Mouse (Mus musculus): ENCODE measurements around the gene Nudt19. TPM values are rescaled to one million over a fixed set of nuclear protein-coding genes. Genes with fewer than 3 reads are reported as not detected.
"Not testable (repeated sequence)": the region's sequence is repeated elsewhere in the genome, so short reads cannot be mapped to it uniquely, and the experiment has no call there.

The Nudt19 gene
- polyA plus RNA-seq, 1 experiment from 2014 or later = 43.9 TPM

GRCm38 (mm10) chr7:35559838-35560237, 3.7 kb upstream of the Nudt19 start:
- ATAC-seq (ENCODE audit: low FRiP score) = no peak
- Histone ChIP-seq H3K4me1 (peaks cover 6% of the 10 kb centered on the region; the same call in 1 of the 2 replicates), H3K27me3 (no peaks in the 10 kb centered on the region), H3K4me2 (replicated peaks) (no peak overlapping the region), H3K9ac (no peak overlapping the region), H3K4me3 (no peak overlapping the region), H3K27ac (no peak overlapping the region), H3K9me3 (replicated peaks) (no peaks in the 10 kb centered on the region), H3K36me3 (no peaks in the 10 kb centered on the region)
- 91% methylated on average over 3 of the region's 3 CpGs for WGBS

GRCm38 (mm10) chr7:35558681-35559080, 2.6 kb upstream of the Nudt19 start:
- no peak overlapping the region for H3K27ac ChIP-seq
- H3K36me3 ChIP-seq = no peaks in the 10 kb centered on the region
- H3K4me1 ChIP-seq = peaks cover 12% of the 10 kb centered on the region
- no peak overlapping the region for H3K4me2 ChIP-seq (replicated peaks)
- no peak overlapping the region for H3K4me3 ChIP-seq
- 57% methylated on average over 2 of the region's 2 CpGs for WGBS
- H3K27me3 ChIP-seq = no peaks in the 10 kb centered on the region
- no peak overlapping the region for H3K9ac ChIP-seq
- ATAC-seq (ENCODE audit: low FRiP score) = no peak
- H3K9me3 ChIP-seq (replicated peaks) = no peaks in the 10 kb centered on the region

- whole genome bisulfite sequencing = 80% methylated on average over 3 of the region's 3 CpGs
- no peak overlapping the region for H3K9ac ChIP-seq
- ATAC-seq (ENCODE audit: low FRiP score) = no peak
- H3K4me3 ChIP-seq = no peak overlapping the region
- H3K4me2 ChIP-seq (replicated peaks) = no peak overlapping the region
- no peak overlapping the region for H3K27ac ChIP-seq
- no peaks in the 10 kb centered on the region for H3K27me3 ChIP-seq
- H3K36me3 ChIP-seq = no peaks in the 10 kb centered on the region
- peaks cover 12% of the 10 kb centered on the region for H3K4me1 ChIP-seq
- no peaks in the 10 kb centered on the region for H3K9me3 ChIP-seq (replicated peaks)
Observed at GRCm38 (mm10) chr7:35557577-35557976, 1.5 kb upstream of the Nudt19 start.

GRCm38 (mm10) chr7:35556905-35557304, 801 bp upstream of the Nudt19 start:
- no peaks in the 10 kb centered on the region for H3K9me3 ChIP-seq (replicated peaks)
- no peak overlapping the region for H3K9ac ChIP-seq
- no peak overlapping the region for H3K4me3 ChIP-seq
- no peak overlapping the region for H3K4me2 ChIP-seq (replicated peaks)
- H3K27me3 ChIP-seq = no peaks in the 10 kb centered on the region
- peaks cover 12% of the 10 kb centered on the region for H3K4me1 ChIP-seq
- no peak for ATAC-seq (ENCODE audit: low FRiP score)
- no peaks in the 10 kb centered on the region for H3K36me3 ChIP-seq
- 90% methylated on average over 5 of the region's 5 CpGs for WGBS
- no peak overlapping the region for H3K27ac ChIP-seq

GRCm38 (mm10) chr7:35555224-35556204, 590 bp downstream of the Nudt19 start:
- peak overlapping the region; percentile 77 for H3K9ac ChIP-seq

GRCm38 (mm10) chr7:35554605-35555175, 1.4 kb downstream of the Nudt19 start:
- H3K4me1 ChIP-seq = peaks cover 12% of the 10 kb centered on the region
- H3K27ac ChIP-seq = peak overlapping the region; percentile 91
- H3K9me3 ChIP-seq (replicated peaks) = no peaks in the 10 kb centered on the region
- peak overlapping the region; percentile 92 for H3K4me2 ChIP-seq (replicated peaks)
- H3K4me3 ChIP-seq = peak overlapping the region; percentile 55
- no peaks in the 10 kb centered on the region for H3K27me3 ChIP-seq
- ATAC-seq (ENCODE audit: low FRiP score) = peak; percentile 75
- WGBS = 4% methylated on average over 26 of the region's 28 CpGs
- H3K36me3 ChIP-seq = peaks cover 18% of the 10 kb centered on the region
- peak overlapping the region; percentile 77 for H3K9ac ChIP-seq

More at GRCm38 (mm10) chr7:35555224-35556204, 590 bp downstream of the Nudt19 start:
- under 1% methylated on average over 82 of the region's 93 CpGs for WGBS
- Histone ChIP-seq H3K4me3 (peak overlapping the region; percentile 55), H3K4me1 (peaks cover 12% of the 10 kb centered on the region), H3K27ac (peak overlapping the region; percentile 91), H3K36me3 (peaks cover 10% of the 10 kb centered on the region), H3K4me2 (replicated peaks) (peak overlapping the region; percentile 92), H3K27me3 (no peaks in the 10 kb centered on the region), H3K9me3 (replicated peaks) (no peaks in the 10 kb centered on the region)
- ATAC-seq (ENCODE audit: low FRiP score) = peak; percentile 94

- Histone ChIP-seq H3K9me3 (replicated peaks) (no peaks in the 10 kb centered on the region), H3K4me3 (peak overlapping the region; percentile 55), H3K4me1 (peaks cover 12% of the 10 kb centered on the region), H3K27ac (no peak overlapping the region), H3K9ac (no peak overlapping the region), H3K27me3 (no peaks in the 10 kb centered on the region), H3K4me2 (replicated peaks) (peak overlapping the region; percentile 92), H3K36me3 (peaks cover 23% of the 10 kb centered on the region)
- no peak for ATAC-seq (ENCODE audit: low FRiP score)
- WGBS = 64% methylated on average over 10 of the region's 10 CpGs
Observed at GRCm38 (mm10) chr7:35553751-35554604, 2.1 kb downstream of the Nudt19 start.

GRCm38 (mm10) chr7:35545881-35546280, 10.2 kb downstream of the Nudt19 start:
- Histone ChIP-seq H3K36me3 (peaks cover 22% of the 10 kb centered on the region), H3K4me2 (replicated peaks) (no peak overlapping the region), H3K9ac (no peak overlapping the region), H3K27me3 (no peaks in the 10 kb centered on the region), H3K4me1 (no peaks in the 10 kb centered on the region), H3K4me3 (no peak overlapping the region), H3K9me3 (replicated peaks) (no peaks in the 10 kb centered on the region), H3K27ac (no peak overlapping the region)
- no peak for ATAC-seq (ENCODE audit: low FRiP score)
- WGBS = 38% methylated on average over 4 of the region's 4 CpGs

- H3K9me3 ChIP-seq (replicated peaks) = no peaks in the 10 kb centered on the region
- no peaks in the 10 kb centered on the region for H3K27me3 ChIP-seq
- 85% methylated on average over 17 of the region's 17 CpGs for WGBS
- no peaks in the 10 kb centered on the region for H3K4me1 ChIP-seq
- no peak within 1 kb of the TSS for H3K9ac ChIP-seq
- H3K27ac ChIP-seq = no peak within 1 kb of the TSS
- ATAC-seq (ENCODE audit: low FRiP score) = no peak
- H3K4me3 ChIP-seq = no peak within 1 kb of the TSS
- no peaks in the 10 kb centered on the region for H3K36me3 ChIP-seq
- no peak within 1 kb of the TSS for H3K4me2 ChIP-seq (replicated peaks)
Observed at GRCm38 (mm10) chr7:35537562-35537961, 18.5 kb downstream of the Nudt19 start, which contains the start of gene Tdrd12. TSS of gene Tdrd12 (minus strand) at chr7:35537745.

GRCm38 (mm10) chr7:35535750-35536512, 20.2 kb downstream of the Nudt19 start:
- Histone ChIP-seq H3K4me2 (replicated peaks) (no peak overlapping the region), H3K27me3 (no peaks in the 10 kb centered on the region), H3K36me3 (no peaks in the 10 kb centered on the region), H3K27ac (no peak overlapping the region), H3K4me3 (no peak overlapping the region), H3K9me3 (replicated peaks) (no peaks in the 10 kb centered on the region), H3K4me1 (no peaks in the 10 kb centered on the region), H3K9ac (no peak overlapping the region)
- 82% methylated on average over 12 of the region's 12 CpGs for WGBS
- no peak for ATAC-seq (ENCODE audit: low FRiP score)

GRCm38 (mm10) chr7:35530544-35530943, 25.6 kb downstream of the Nudt19 start:
- H3K4me2 ChIP-seq (replicated peaks); H3K36me3 ChIP-seq; H3K4me1 ChIP-seq; ATAC-seq (ENCODE audit: low FRiP score); H3K4me3 ChIP-seq; H3K27me3 ChIP-seq; H3K9me3 ChIP-seq (replicated peaks); H3K27ac ChIP-seq; H3K9ac ChIP-seq: not testable (repeated sequence)
- 26% methylated on average over 1 of the region's 1 CpGs for WGBS
